Mouse (Mus musculus): ENCODE data around the gene Usp40.
"Not testable (repeated sequence)": the region's sequence is repeated elsewhere in the genome, so short reads cannot be mapped to it uniquely, and the experiment has no call there.

Gene Usp40

DNA sequence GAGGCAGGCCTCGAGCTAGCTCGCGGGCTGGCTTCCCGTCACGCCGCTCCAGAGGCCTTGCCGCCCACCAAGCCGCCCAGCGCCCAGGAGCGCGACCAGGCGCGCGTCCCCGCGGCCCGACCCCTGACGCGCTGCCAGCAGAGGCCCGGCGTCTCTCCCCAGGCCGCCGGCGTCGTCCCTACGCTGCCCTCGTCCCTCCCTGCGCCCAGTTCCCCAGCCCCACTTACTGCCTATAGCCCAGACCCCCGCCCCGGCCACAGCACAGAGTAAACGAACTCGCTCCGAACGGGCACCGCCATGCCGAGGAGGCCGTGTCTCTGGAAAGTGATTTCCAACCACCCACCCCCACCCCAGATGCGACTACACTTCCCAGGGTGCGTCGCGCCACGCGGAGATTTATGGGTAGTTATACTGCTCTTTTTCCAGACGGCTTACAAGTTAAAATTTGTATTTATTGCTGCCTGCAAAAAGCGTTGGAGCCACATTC, at the start of gene Usp40:
TSS of gene Usp40 (minus strand) at position 341 of the 487 bp plus-strand sequence.
- DNase-seq (ENCODE audit: low spot score in 2 of 2) = peak; percentile 78 to 82

DNA sequence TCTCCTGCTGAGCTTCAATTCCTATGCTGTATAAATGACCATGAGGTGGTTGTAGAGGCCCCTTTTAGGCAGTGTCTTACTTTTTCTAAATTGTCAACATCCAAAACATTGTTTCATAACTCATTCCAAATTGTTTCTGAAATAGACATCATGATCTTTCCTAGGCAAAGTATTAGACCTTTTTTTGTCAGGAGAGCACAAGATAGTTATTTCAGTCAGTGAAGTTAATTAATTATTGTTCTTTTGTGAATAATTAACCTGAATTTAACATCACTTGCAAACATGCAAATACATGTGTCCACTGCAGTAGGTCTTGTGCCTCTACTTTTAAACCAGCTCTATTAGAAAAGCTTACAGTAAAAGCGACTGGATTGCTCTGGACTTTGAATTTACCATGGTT, 46.7 kb upstream of the Usp40 start, which contains the start of gene Ugt1a10:
TSS of gene Ugt1a10 (plus strand) at position 301 of the 400 bp plus-strand sequence.
- DNase-seq (ENCODE audit: low spot score in 2 of 2) = no peak

- not testable (repeated sequence) for DNase-seq (ENCODE audit: low spot score in 2 of 2)
Measured at GRCm38 (mm10) chr1:88047408-88047807, 39.1 kb upstream of the Usp40 start.

- not testable (repeated sequence) for DNase-seq (ENCODE audit: low spot score in 2 of 2)
Measured at GRCm38 (mm10) chr1:88044832-88045437, 36.6 kb upstream of the Usp40 start.

GRCm38 (mm10) chr1:88043044-88043443, 34.7 kb upstream of the Usp40 start:
- not testable (repeated sequence) for DNase-seq (ENCODE audit: low spot score in 2 of 2)

GRCm38 (mm10) chr1:88025244-88025643, 16.9 kb upstream of the Usp40 start:
- DNase-seq (ENCODE audit: low spot score in 2 of 2) = not testable (repeated sequence)

DNA sequence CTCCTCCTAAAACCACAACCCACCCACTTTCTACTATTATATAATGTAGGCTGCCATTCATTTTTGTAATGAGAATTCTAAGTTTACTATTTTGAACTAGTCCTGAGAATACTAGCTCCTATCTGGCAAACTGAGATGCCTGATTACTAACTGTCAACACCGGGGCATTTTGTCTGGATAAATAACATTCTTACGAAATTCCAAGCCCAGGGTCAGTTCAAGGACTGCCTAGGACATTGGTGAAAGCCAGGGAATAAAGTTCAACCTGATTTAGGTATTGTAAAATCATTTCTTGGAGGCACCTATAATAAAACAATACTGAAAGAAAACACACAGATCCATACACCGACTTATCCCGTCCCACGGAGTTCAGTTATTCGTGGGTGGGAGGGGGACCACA, 7.0 kb upstream of the Usp40 start:
- no peak for DNase-seq (ENCODE audit: low spot score in 2 of 2)

DNA sequence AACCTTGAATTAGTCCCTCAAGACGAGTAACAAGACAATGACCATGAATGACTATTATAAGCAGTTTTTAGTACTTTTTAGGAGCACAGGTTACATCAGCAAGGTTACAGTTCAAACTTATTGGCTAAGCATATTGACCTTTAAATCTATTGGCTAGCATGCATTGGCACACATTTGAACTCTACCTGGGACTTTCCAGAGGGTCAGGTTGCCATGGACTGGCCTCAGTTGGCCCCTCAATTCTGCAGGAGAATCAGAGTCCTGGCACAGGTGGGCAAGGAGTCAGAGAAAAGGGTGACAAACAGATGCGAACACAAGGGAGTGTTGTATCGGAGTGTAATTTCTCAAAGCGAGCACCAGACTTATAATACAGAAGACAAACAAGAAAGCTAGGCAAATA, 6.3 kb upstream of the Usp40 start:
- no peak for DNase-seq (ENCODE audit: low spot score in 2 of 2)

- DNase-seq (ENCODE audit: low spot score in 2 of 2) = no peak
Measured at GRCm38 (mm10) chr1:88014194-88014593, 5.8 kb upstream of the Usp40 start.

- DNase-seq (ENCODE audit: low spot score in 2 of 2) = no peak
Measured at GRCm38 (mm10) chr1:88013726-88014125, 5.4 kb upstream of the Usp40 start.

DNA sequence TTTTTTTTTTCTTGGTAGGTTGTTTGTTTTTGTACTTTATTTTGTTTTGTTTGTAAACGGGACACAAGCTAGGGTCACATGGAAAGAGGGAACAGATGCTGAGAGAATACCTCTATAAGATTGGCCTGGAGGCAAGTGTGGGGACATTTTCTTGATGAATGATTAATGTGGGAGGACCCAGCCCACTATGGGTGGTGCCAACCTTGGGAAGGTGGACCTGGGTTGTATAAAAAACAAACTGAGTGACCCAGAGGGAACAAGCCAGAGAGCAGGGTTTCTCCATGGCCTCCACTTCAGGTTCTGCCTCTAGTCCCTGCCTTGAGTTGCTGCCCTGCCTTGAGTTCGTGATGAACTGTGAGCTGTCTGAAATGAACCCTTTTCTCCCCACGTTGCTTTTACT, 1.2 kb upstream of the Usp40 start:
- DNase-seq (ENCODE audit: low spot score in 2 of 2) = no peak

- DNase-seq (ENCODE audit: low spot score in 2 of 2) = no peak
Measured at GRCm38 (mm10) chr1:88008735-88009134, 384 bp upstream of the Usp40 start.

DNA sequence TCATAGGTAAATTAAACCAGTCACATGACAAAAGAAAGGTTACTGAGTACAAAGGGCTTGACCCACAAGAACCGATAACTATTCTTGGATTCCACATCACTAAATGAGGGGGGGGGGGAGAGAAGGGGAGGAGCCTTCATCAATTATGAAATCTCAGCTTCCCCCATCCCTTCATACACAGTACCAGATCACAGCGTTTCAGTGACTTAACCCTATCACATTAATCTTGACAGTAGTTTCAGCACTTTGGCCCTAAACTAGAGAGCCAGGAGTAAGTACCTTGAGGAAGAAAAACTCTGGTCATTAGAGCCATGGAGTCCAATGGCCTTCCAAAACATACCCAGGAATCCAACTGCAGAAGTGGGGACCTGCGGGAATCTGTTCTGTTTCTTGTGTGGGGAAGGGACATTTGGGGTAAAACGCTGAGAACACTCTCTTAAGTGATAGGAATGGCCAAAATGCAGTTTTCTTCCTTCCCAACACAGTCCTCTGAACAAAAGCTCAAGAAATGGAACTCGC, 600 bp downstream of the Usp40 start:
- DNase-seq (ENCODE audit: low spot score in 2 of 2) = no peak

- DNase-seq (ENCODE audit: low spot score in 2 of 2) = no peak
Measured at GRCm38 (mm10) chr1:87992716-87993115, 15.6 kb downstream of the Usp40 start.

DNA sequence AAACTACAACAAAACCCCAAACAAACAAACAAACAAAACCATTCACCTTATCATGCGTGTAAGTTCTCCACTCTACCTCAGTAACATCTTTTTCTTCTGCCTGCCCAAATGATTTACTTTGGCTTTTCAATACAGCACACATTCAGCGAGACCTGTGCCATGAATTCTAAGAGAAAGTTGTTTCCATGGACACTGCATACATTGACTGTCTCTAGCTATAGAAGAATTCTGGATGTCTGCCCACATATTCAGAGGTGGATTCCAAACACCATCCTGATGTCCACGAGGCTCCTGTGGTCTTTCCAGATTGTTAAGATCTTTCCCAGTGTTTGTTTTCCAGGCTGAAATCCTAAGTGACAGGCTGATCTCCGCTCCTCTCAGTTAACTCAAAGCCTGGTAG, 26.1 kb downstream of the Usp40 start:
- peak; percentile 5 to 38 for DNase-seq (ENCODE audit: low spot score in 2 of 2)

DNA sequence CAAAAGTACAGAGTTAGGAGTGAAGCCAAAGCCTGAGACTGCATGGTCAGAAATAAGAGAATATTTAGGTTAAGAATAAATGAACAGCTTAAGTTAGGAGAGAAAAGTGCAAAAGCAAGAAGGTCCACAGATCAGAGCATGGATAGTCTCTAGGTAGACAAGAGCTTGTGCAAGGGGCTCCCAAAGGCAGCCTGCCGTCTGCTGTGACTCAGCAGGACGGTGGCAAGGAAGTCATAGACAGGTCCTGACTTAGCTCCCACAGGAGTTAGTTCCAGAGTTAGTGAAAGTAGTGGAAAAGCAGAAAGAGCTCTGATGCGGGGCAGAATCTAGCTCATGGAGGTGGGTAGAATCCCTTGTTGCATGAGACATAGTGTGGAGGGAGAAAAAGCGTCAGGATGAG, 38.0 kb downstream of the Usp40 start:
- no peak for DNase-seq (ENCODE audit: low spot score in 2 of 2)

GRCm38 (mm10) chr1:87961459-87962167, 46.7 kb downstream of the Usp40 start:
- no peak for DNase-seq (ENCODE audit: low spot score in 2 of 2)

DNA sequence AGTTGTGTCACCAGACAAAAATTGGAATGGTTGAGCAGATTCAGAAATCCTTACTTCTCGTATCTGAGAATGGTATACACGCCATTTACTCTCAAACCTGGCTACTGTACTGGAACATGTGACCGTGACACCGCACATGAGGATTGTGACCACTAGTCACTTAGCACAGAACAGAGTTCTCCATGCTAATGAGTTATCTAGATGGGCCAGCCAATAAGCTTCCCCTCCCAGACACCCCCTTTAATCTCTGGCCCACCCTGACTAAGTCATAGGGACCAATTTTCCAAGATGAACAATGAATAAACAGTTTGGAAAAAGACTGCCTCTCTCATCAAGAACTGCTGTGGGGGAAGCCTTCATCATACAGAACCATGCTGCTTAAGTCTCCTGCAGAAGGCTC, 47.6 kb downstream of the Usp40 start:
- DNase-seq (ENCODE audit: low spot score in 2 of 2) = no peak

- DNase-seq (ENCODE audit: low spot score in 2 of 2) = no peak
Measured at GRCm38 (mm10) chr1:87959998-87960431, 48.3 kb downstream of the Usp40 start.

- no peak for DNase-seq (ENCODE audit: low spot score in 2 of 2)
Measured at GRCm38 (mm10) chr1:87959532-87959931, 48.8 kb downstream of the Usp40 start.

DNA sequence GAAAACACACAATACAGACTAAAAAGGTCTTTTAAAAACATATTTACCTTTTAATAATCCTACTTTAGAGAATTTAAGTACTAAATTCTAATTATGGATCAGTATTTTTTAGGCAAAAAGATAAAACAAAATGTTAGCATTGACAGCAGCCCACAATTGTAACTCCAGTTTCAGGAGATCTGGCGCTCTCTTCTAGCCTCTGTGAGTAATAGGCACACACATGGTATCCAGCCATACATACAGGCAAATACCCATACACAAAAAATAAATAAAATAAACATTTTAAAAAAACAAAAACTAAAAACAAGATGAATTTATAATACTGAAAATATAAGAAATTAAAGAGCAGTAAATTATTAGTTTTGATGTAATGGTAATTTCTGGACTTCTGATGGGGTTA, 49.4 kb downstream of the Usp40 start:
- DNase-seq (ENCODE audit: low spot score in 2 of 2) = no peak

- no peak for DNase-seq (ENCODE audit: low spot score in 2 of 2)
Measured at GRCm38 (mm10) chr1:87953073-87953472, 55.3 kb downstream of the Usp40 start.

- DNase-seq (ENCODE audit: low spot score in 2 of 2) = no peak
Measured at GRCm38 (mm10) chr1:87951641-87952040, 56.7 kb downstream of the Usp40 start.
